Mouse (Mus musculus): ENCODE measurements around the gene Cdpf1. TPM values are rescaled to one million over a fixed set of nuclear protein-coding genes. Genes with fewer than 3 reads are reported as not detected.

Cdpf1 gene
- polyA plus RNA-seq, 1 experiment from 2014 or later, result 30.6 TPM

DNA sequence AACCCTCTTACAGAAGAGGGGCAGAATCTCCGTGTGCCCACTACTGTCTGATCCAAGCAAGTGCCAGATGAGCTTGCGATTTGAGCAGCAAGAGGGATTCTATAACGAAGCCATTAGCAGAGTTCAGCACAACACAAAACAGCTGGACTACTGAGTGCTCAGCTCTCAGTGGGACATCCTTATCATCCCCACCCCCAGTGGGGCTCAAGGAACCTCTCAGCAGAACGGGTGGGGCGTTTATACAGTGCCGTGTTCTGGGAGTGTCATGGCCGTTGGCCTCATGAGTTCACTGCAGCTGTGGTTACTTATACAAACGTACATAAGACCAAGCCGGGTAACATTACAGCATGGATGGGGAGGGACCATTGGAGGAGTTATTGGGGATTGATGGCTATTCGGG lies 1.9 kb upstream of the Cdpf1 start:
- Histone ChIP-seq H3K9me3 (ENCODE audit: control insufficient read depth, low read length) (peaks cover 13% of the 10 kb centered on the region; the same call in 1 of the 2 replicates), H3K36me3 (ENCODE audit: control insufficient read depth, insufficient read depth, low read length) (no peaks in the 10 kb centered on the region), H3K9ac (ENCODE audit: low read depth, low read length) (no peak overlapping the region), H3K27me3 (replicated peaks; ENCODE audit: control insufficient read depth, insufficient read depth, low read length) (no peaks in the 10 kb centered on the region), H3K4me2 (ENCODE audit: low read depth, low read length) (no peak overlapping the region), H3K27ac (replicated peaks; ENCODE audit: low read depth, low read length) (no peak overlapping the region), H3K4me1 (ENCODE audit: control insufficient read depth, insufficient read depth, low read length) (peaks cover 7% of the 10 kb centered on the region), H3K4me3 (ENCODE audit: low read depth, low read length) (no peak overlapping the region)
- ATAC-seq (ENCODE audit: low read depth) (no peak), DNase-seq (ENCODE audit: low spot score) (no peak)
- WGBS, result 64% methylated on average over 10 of the region's 10 CpGs

DNA sequence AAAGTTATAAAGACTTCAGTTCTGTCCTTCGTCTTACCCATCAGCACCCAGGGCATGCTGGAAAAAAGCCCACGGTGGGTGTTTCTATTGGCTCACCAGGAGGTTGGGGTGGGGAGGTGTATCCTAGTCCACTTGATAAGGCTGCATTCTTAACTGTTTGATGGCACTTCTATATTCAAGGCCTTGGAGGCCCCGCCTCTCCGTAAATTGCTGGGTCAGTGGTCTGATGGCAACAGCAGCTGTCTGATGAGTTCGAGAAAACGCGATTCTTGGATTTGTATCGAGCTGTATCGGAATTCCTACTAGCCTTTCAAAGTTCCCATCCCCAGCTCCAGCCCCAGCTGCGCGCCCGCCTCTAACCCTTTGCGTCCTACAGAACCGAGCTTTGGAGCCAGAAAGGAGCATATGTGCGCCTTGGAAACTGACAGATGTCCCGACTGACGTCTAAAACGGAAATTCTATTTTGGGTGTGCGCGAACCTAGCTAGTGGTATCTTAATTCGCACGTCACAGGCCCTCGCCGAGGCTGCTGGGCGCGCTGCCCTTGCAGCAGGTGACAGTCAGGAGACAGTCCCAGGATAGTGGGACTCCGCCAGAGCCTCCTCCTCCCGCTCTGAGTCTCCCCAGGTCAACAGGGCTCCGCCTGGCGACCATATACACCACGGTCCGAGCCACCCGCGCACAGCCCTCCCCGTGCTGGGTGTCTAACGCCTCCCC lies 533 bp downstream of the Cdpf1 start:
- peak overlapping the region; percentile 87; the same call in 1 of the 2 replicates for H3K27ac ChIP-seq (replicated peaks; ENCODE audit: low read depth, low read length)
- DNase-seq (ENCODE audit: low spot score), result peak; percentile 45
- WGBS, result 5% methylated on average over 35 of the region's 36 CpGs

DNA sequence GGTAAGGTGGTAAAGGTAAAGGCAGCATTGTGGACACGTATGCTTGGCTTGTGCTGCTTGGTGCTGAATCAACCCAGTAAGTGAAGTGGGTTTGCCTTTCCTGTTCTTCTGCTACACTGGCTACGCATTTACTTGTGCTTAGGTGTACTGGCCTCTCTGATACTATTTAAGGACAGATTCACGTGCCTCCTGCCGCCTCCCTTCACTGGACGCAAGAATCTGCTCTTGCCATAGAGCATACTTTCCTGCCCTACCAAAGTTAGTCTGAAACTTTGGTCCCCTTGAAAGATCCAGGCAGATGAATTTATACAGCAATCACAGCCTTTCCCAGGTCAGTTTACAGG lies 1.1 kb downstream of the Cdpf1 start:
- DNase-seq (ENCODE audit: low spot score), result no peak
- Histone ChIP-seq H3K27me3 (replicated peaks; ENCODE audit: control insufficient read depth, insufficient read depth, low read length) (no peaks in the 10 kb centered on the region), H3K4me1 (ENCODE audit: control insufficient read depth, insufficient read depth, low read length) (peaks cover 7% of the 10 kb centered on the region), H3K9me3 (ENCODE audit: control insufficient read depth, low read length) (no peaks in the 10 kb centered on the region), H3K27ac (replicated peaks; ENCODE audit: low read depth, low read length) (no peak overlapping the region), H3K9ac (ENCODE audit: low read depth, low read length) (peak overlapping the region; percentile 78; the same call in 1 of the 2 replicates), H3K36me3 (ENCODE audit: control insufficient read depth, insufficient read depth, low read length) (no peaks in the 10 kb centered on the region), H3K4me2 (ENCODE audit: low read depth, low read length) (peak overlapping the region; percentile 60), H3K4me3 (ENCODE audit: low read depth, low read length) (peak overlapping the region; percentile 65)
- ATAC-seq (ENCODE audit: low read depth), result no peak
- WGBS, result 75% methylated on average over 5 of the region's 5 CpGs

More for the DNA sequence above, 533 bp downstream of the Cdpf1 start:
- peaks cover 7% of the 10 kb centered on the region for H3K4me1 ChIP-seq (ENCODE audit: control insufficient read depth, insufficient read depth, low read length)
- peak overlapping the region; percentile 65 for H3K4me3 ChIP-seq (ENCODE audit: low read depth, low read length)
- no peaks in the 10 kb centered on the region for H3K9me3 ChIP-seq (ENCODE audit: control insufficient read depth, low read length)
- no peaks in the 10 kb centered on the region for H3K27me3 ChIP-seq (replicated peaks; ENCODE audit: control insufficient read depth, insufficient read depth, low read length)
- H3K36me3 ChIP-seq (ENCODE audit: control insufficient read depth, insufficient read depth, low read length), result no peaks in the 10 kb centered on the region
- H3K9ac ChIP-seq (ENCODE audit: low read depth, low read length), result peak overlapping the region; percentile 78
- H3K4me2 ChIP-seq (ENCODE audit: low read depth, low read length), result peak overlapping the region; percentile 60
- ATAC-seq (ENCODE audit: low read depth), result peak; percentile 90

DNA sequence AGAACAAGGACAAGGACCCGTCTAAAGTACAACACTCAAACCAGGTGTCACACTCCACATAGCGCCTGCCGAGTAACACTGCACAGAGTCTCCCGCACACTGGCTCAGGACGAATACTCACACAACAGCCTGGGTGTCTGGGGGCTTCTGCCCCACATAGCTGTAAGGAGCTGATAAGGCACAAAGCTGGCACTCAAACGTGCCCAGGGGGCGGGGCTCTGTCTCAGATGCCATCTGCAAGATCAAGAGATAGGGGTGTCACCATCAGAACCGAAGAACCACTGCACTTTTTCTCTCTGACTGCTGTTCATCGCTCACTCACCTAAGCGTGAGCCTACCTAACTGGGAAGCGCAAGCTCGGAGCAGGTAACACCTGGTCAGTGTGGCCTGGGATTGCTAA lies 2.4 kb downstream of the Cdpf1 start:
- Histone ChIP-seq H3K27me3 (replicated peaks; ENCODE audit: control insufficient read depth, insufficient read depth, low read length) (no peaks in the 10 kb centered on the region), H3K4me1 (ENCODE audit: control insufficient read depth, insufficient read depth, low read length) (peaks cover 7% of the 10 kb centered on the region), H3K27ac (replicated peaks; ENCODE audit: low read depth, low read length) (no peak overlapping the region), H3K9ac (ENCODE audit: low read depth, low read length) (no peak overlapping the region), H3K4me3 (ENCODE audit: low read depth, low read length) (no peak overlapping the region), H3K4me2 (ENCODE audit: low read depth, low read length) (no peak overlapping the region), H3K36me3 (ENCODE audit: control insufficient read depth, insufficient read depth, low read length) (no peaks in the 10 kb centered on the region), H3K9me3 (ENCODE audit: control insufficient read depth, low read length) (no peaks in the 10 kb centered on the region)
- DNase-seq (ENCODE audit: low spot score), result no peak
- WGBS, result 84% methylated on average over 12 of the region's 12 CpGs
- ATAC-seq (ENCODE audit: low read depth), result no peak

DNA sequence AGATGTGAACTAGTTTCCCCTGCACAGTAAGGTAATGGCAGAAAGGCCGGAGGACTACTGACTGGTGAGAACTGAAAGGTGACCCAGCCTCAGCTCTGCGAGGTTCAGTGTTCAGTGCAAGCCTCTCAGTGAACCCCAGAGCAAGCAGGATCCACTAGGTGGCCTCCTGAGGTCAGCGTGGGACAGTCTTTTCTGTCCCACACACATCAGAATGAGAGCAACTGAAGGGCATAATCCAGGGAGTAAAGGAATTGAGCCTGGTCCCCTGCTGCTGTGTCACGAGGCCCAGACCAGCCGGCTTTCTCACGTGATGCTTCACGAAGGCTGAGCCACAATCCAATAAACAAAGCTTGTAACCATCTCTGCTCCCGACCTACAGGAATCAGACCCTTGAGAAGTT lies 3.1 kb downstream of the Cdpf1 start:
- Histone ChIP-seq H3K9ac (ENCODE audit: low read depth, low read length) (no peak overlapping the region), H3K4me2 (ENCODE audit: low read depth, low read length) (no peak overlapping the region), H3K36me3 (ENCODE audit: control insufficient read depth, insufficient read depth, low read length) (no peaks in the 10 kb centered on the region), H3K27me3 (replicated peaks; ENCODE audit: control insufficient read depth, insufficient read depth, low read length) (no peaks in the 10 kb centered on the region), H3K27ac (replicated peaks; ENCODE audit: low read depth, low read length) (no peak overlapping the region), H3K4me3 (ENCODE audit: low read depth, low read length) (no peak overlapping the region), H3K4me1 (ENCODE audit: control insufficient read depth, insufficient read depth, low read length) (peaks cover 7% of the 10 kb centered on the region), H3K9me3 (ENCODE audit: control insufficient read depth, low read length) (no peaks in the 10 kb centered on the region)
- 57% methylated on average over 8 of the region's 8 CpGs for WGBS
- DNase-seq (ENCODE audit: low spot score) (no peak), ATAC-seq (ENCODE audit: low read depth) (no peak)

DNA sequence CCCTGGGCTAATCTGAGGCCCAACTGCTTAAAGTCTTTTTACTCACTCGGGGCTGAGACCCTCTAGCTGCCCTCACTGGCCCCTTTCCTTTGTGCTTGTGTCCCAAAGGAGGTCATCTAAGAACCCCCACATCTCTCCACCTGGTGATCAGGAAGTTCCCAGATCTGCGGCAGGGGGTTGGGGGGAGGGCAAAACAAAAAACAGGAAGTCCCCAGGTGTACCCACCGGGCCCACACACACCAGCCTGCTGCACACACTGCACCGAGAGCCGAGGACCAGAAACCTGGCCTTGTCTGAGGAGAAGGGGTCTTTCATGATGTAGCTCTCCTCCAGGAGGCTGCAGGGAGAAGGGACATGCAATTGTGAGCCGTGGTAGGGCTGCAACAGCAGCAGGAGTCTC lies 3.5 kb downstream of the Cdpf1 start:
- DNase-seq (ENCODE audit: low spot score), result no peak
- Histone ChIP-seq H3K9ac (ENCODE audit: low read depth, low read length) (no peak overlapping the region), H3K4me1 (ENCODE audit: control insufficient read depth, insufficient read depth, low read length) (peaks cover 7% of the 10 kb centered on the region), H3K36me3 (ENCODE audit: control insufficient read depth, insufficient read depth, low read length) (no peaks in the 10 kb centered on the region), H3K4me3 (ENCODE audit: low read depth, low read length) (no peak overlapping the region), H3K27me3 (replicated peaks; ENCODE audit: control insufficient read depth, insufficient read depth, low read length) (no peaks in the 10 kb centered on the region), H3K4me2 (ENCODE audit: low read depth, low read length) (no peak overlapping the region), H3K27ac (replicated peaks; ENCODE audit: low read depth, low read length) (no peak overlapping the region), H3K9me3 (ENCODE audit: control insufficient read depth, low read length) (no peaks in the 10 kb centered on the region)
- WGBS, result 85% methylated on average over 6 of the region's 6 CpGs
- ATAC-seq (ENCODE audit: low read depth), result no peak

DNA sequence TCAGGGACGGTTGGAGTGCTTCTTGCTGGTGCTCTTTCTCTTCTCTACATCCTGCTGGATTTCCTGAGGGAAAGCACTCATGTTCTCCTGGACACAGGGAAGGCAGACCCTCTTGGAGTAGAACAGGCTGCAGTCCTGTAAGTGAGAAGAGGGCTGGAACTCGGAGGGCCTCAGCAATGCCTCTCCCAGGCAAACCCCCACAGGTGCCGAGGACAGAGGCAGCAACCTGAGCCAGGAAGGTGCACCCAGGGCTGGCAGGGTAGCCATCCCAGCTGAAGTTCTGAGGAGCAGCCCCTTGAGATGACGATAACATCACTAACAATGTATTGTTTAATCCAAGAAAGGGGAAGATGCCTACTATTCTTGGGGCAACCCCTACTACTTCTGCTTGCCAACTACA lies 4.1 kb downstream of the Cdpf1 start:
- Histone ChIP-seq H3K4me3 (ENCODE audit: low read depth, low read length) (no peak overlapping the region), H3K27ac (replicated peaks; ENCODE audit: low read depth, low read length) (no peak overlapping the region), H3K36me3 (ENCODE audit: control insufficient read depth, insufficient read depth, low read length) (no peaks in the 10 kb centered on the region), H3K9me3 (ENCODE audit: control insufficient read depth, low read length) (no peaks in the 10 kb centered on the region), H3K27me3 (replicated peaks; ENCODE audit: control insufficient read depth, insufficient read depth, low read length) (no peaks in the 10 kb centered on the region), H3K4me2 (ENCODE audit: low read depth, low read length) (no peak overlapping the region), H3K9ac (ENCODE audit: low read depth, low read length) (no peak overlapping the region), H3K4me1 (ENCODE audit: control insufficient read depth, insufficient read depth, low read length) (peaks cover 7% of the 10 kb centered on the region)
- 77% methylated on average over 4 of the region's 4 CpGs for WGBS
- no peak for ATAC-seq (ENCODE audit: low read depth)
- no peak for DNase-seq (ENCODE audit: low spot score)

DNA sequence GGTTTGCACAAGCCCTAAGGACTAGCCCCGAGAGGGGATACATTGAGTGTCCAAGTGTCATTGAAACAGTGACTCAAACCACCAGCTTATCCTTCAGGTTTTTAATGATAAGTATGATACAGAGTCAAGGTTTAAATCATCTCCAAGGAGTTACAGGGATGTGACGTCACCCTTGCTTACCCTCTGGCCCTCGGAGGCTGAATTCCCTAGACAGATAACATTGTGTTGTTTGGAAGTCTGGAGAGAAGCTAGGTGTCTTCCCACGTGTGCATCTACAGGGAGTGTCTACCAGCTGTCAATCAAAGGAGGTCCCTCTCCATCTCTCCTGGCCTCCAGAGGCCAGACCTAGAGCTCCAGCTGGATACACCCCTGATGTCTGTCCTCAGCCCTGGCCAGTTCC lies 4.6 kb downstream of the Cdpf1 start:
- peak; percentile 8 for DNase-seq (ENCODE audit: low spot score)
- WGBS, result 78% methylated on average over 4 of the region's 4 CpGs
- H3K9ac ChIP-seq (ENCODE audit: low read depth, low read length), result no peak overlapping the region

DNA sequence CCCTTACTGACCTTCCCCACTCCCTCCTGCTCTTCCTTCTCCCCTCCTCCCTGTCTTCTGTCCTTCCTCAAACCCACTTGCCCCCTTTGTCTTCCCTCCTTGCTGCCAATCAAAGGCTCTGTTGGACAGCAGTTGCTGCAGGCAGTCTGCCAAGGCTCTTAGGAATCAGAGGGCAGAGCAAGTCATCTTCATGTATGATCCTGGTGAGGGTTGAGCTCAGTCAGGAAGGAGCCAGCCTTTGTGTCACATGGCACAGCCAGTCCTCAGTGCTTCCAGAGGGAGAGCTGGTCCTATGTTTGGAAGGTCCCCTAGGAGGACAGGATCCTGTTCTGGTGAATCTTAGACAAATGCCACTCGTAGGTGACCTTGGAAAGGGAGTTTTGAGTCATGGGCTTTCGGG lies 8.6 kb downstream of the Cdpf1 start:
- H3K4me1 ChIP-seq (ENCODE audit: control insufficient read depth, insufficient read depth, low read length), result no peaks in the 10 kb centered on the region
- no peak overlapping the region for H3K27ac ChIP-seq (replicated peaks; ENCODE audit: low read depth, low read length)
- ATAC-seq (ENCODE audit: low read depth) (no peak), DNase-seq (ENCODE audit: low spot score) (peak; percentile 4)
- no peaks in the 10 kb centered on the region for H3K36me3 ChIP-seq (ENCODE audit: control insufficient read depth, insufficient read depth, low read length)
- H3K9ac ChIP-seq (ENCODE audit: low read depth, low read length), result no peak overlapping the region
- no peaks in the 10 kb centered on the region for H3K27me3 ChIP-seq (replicated peaks; ENCODE audit: control insufficient read depth, insufficient read depth, low read length)
- no peaks in the 10 kb centered on the region for H3K9me3 ChIP-seq (ENCODE audit: control insufficient read depth, low read length)
- no peak overlapping the region for H3K4me3 ChIP-seq (ENCODE audit: low read depth, low read length)
- no peak overlapping the region for H3K4me2 ChIP-seq (ENCODE audit: low read depth, low read length)
- WGBS, result 89% methylated on average over 2 of the region's 2 CpGs

More for the DNA sequence above, 4.6 kb downstream of the Cdpf1 start:
- Histone ChIP-seq H3K27ac (replicated peaks; ENCODE audit: low read depth, low read length) (no peak overlapping the region), H3K9me3 (ENCODE audit: control insufficient read depth, low read length) (no peaks in the 10 kb centered on the region), H3K4me3 (ENCODE audit: low read depth, low read length) (no peak overlapping the region), H3K36me3 (ENCODE audit: control insufficient read depth, insufficient read depth, low read length) (no peaks in the 10 kb centered on the region), H3K4me1 (ENCODE audit: control insufficient read depth, insufficient read depth, low read length) (peaks cover 7% of the 10 kb centered on the region), H3K27me3 (replicated peaks; ENCODE audit: control insufficient read depth, insufficient read depth, low read length) (no peaks in the 10 kb centered on the region), H3K4me2 (ENCODE audit: low read depth, low read length) (no peak overlapping the region)
- no peak for ATAC-seq (ENCODE audit: low read depth)

All from embryonic facial prominence, embryonic 14.5 days (tissue).